Mouse (Mus musculus) liver, embryonic 11.5 days (tissue): ENCODE data around the gene Ptgds. TPM values are rescaled to one million over a fixed set of nuclear protein-coding genes. Genes with fewer than 3 reads are reported as not detected.

Source experiments
- ATAC-seq: fragments of 200-750 bp; cut with Nextera tagmentation; replicated peaks from 2 replicates; pipeline ENCODE4 v1.8.0; 2017; ENCODE audit warnings: moderate number of reproducible peaks, mild to moderate bottlenecking, moderate TSS enrichment, moderate library complexity; ENCODE audit not compliant: low FRiP score
- DNase-seq: peaks from one replicate; pipeline ENCODE4 v3.0.0-alpha.2; 2017; ENCODE audit warnings: low spot score
- H3K27ac ChIP-seq: fragments of 300-500 bp; sonication (generic); 2 replicates; pipeline ENCODE4 v1.5.1; 2014; ENCODE audit warnings: mild to moderate bottlenecking, low read depth, low read length, control low read depth
- H3K27me3 ChIP-seq: fragments of 300-500 bp; sonication (generic); replicated peaks from 2 replicates; pipeline ENCODE4 v1.6.1; 2014; ENCODE audit warnings: low read length, mixed read lengths; ENCODE audit not compliant: control insufficient read depth, insufficient read depth
- H3K36me3 ChIP-seq: fragments of 300-500 bp; sonication (generic); 2 replicates; pipeline ENCODE4 v1.6.1; 2014; ENCODE audit warnings: mild to moderate bottlenecking, low read length, moderate library complexity, mixed read lengths; ENCODE audit not compliant: control insufficient read depth, insufficient read depth
- H3K4me1 ChIP-seq: fragments of 300-500 bp; sonication (generic); replicated peaks from 2 replicates; pipeline ENCODE4 v1.6.1; 2014; ENCODE audit warnings: low read length, mixed read lengths; ENCODE audit not compliant: control insufficient read depth, insufficient read depth
- H3K4me2 ChIP-seq: fragments of 300-500 bp; sonication (generic); 2 replicates; pipeline ENCODE4 v1.6.1; 2014; ENCODE audit warnings: mild to moderate bottlenecking, control low read depth, moderate library complexity
- H3K4me3 ChIP-seq: fragments of 300-500 bp; sonication (generic); 2 replicates; pipeline ENCODE4 v1.5.1; 2014; ENCODE audit warnings: low read depth, low read length, control low read depth
- H3K9ac ChIP-seq: fragments of 300-500 bp; sonication (generic); 2 replicates; pipeline ENCODE4 v1.6.1; 2014; ENCODE audit warnings: low read depth, low read length, control low read depth
- H3K9me3 ChIP-seq: fragments of 300-500 bp; sonication (generic); 2 replicates; pipeline ENCODE4 v1.6.1; 2016; ENCODE audit warnings: low read length, inconsistent platforms, mixed read lengths; ENCODE audit not compliant: control insufficient read depth
- WGBS: fragments of 180-500 bp; shearing (Covaris S2); extraction: QIAGEN DNeasy Blood & Tissue Kit; methylation state at CpG from one replicate; pipeline ENCODE4 v1.1.7; 2014; 5-methylcytosine and 5-hydroxymethylcytosine counted together
- polyA plus RNA-seq: library from polyadenylated mRNA; unstranded; fragments of >200 nt; fragmentation: Nextera tagmentation; extraction: Ambion mirVana; gene quantifications from 2 replicates; pipeline ENCODE4 v1.2.1, GENCODE M21; 2014

Ptgds gene
- polyA plus RNA-seq: not detected in 2 replicates

DNA sequence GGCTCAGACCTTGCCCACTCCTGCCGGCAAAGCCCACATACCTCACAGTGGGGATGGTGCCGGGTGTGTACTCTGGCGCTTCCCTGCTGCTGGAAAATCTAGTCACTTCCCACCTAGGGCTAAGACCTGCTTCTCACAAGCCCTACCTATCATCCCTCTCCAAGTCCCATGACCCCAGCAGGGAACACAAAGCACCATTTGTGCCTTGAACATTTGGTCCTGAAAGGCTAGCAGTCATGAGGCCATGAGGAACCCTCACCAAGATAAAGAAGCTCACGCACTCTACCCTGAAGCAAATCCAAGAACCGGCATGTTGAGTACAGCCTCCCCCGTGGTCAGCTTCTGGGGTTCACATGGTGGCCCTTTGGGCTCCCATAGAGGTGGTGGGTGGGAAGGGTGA, at the start of gene Ptgds:
Ptgds (minus strand) TSS at position 78 of the 400 bp plus-strand sequence.
- Histone ChIP-seq H3K4me3 (no peak within 1 kb of the TSS), H3K9me3 (no peaks in the 10 kb centered on the region), H3K36me3 (no peaks in the 10 kb centered on the region), H3K27me3 (no peaks in the 10 kb centered on the region; the same call in 1 of the 2 replicates), H3K4me2 (no peak within 1 kb of the TSS), H3K27ac (no peak within 1 kb of the TSS), H3K4me1 (peaks cover 4% of the 10 kb centered on the region; the same call in 1 of the 2 replicates), H3K9ac (no peak within 1 kb of the TSS)
- 49% methylated on average over 6 of the region's 6 CpGs for WGBS
- DNase-seq (no peak), ATAC-seq (no peak)

- Histone ChIP-seq H3K27ac (no peak overlapping the region), H3K4me3 (no peak overlapping the region), H3K9ac (no peak overlapping the region), H3K9me3 (no peaks in the 10 kb centered on the region), H3K36me3 (no peaks in the 10 kb centered on the region; the same call in 1 of the 2 replicates), H3K4me2 (no peak overlapping the region), H3K4me1 (no peaks in the 10 kb centered on the region), H3K27me3 (no peaks in the 10 kb centered on the region)
- DNase-seq: no peak
- 77% methylated on average over 3 of the region's 3 CpGs for WGBS
- no peak for ATAC-seq
Measured at GRCm38 (mm10) chr2:25509912-25510311, 40.1 kb upstream of the Ptgds start.

GRCm38 (mm10) chr2:25506964-25507363, 37.1 kb upstream of the Ptgds start:
- no peaks in the 10 kb centered on the region for H3K27me3 ChIP-seq
- H3K36me3 ChIP-seq: peaks cover 7% of the 10 kb centered on the region
- H3K4me3 ChIP-seq: no peak overlapping the region
- H3K4me1 ChIP-seq: peaks cover 16% of the 10 kb centered on the region
- 44% methylated on average over 5 of the region's 5 CpGs for WGBS
- H3K4me2 ChIP-seq: no peak overlapping the region
- H3K27ac ChIP-seq: no peak overlapping the region
- DNase-seq (no peak), ATAC-seq (no peak)
- H3K9me3 ChIP-seq: no peaks in the 10 kb centered on the region
- no peak overlapping the region for H3K9ac ChIP-seq

DNA sequence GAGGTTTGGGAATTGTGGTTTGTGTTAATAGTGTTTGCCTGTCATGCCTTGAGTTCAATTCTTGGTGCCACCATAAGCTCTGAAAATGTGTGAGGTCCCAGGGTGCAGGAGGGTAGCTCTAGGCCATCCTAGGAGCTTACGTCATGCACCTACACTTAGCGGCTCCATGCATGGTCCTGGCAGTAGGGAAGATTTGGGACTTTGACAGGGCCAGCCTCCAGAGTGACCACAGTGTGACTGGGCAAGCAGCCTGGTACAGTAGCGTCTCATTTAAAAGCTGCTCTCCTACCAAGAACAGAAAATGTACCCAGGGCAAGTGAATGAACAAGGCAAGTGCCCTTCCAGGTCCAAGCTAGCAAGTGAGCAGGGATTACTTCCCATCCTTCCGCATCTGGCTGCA, 36.0 kb upstream of the Ptgds start:
- Histone ChIP-seq H3K36me3 (peaks cover 7% of the 10 kb centered on the region), H3K27ac (no peak overlapping the region), H3K4me1 (peaks cover 23% of the 10 kb centered on the region), H3K9me3 (no peaks in the 10 kb centered on the region), H3K27me3 (no peaks in the 10 kb centered on the region), H3K4me2 (no peak overlapping the region), H3K9ac (no peak overlapping the region), H3K4me3 (no peak overlapping the region)
- WGBS: 92% methylated on average over 4 of the region's 4 CpGs
- ATAC-seq (no peak), DNase-seq (no peak)

GRCm38 (mm10) chr2:25505000-25505399, 35.2 kb upstream of the Ptgds start:
- Histone ChIP-seq H3K27ac (no peak overlapping the region), H3K9me3 (no peaks in the 10 kb centered on the region), H3K9ac (no peak overlapping the region), H3K4me1 (peaks cover 25% of the 10 kb centered on the region), H3K36me3 (peaks cover 7% of the 10 kb centered on the region), H3K27me3 (no peaks in the 10 kb centered on the region), H3K4me3 (no peak overlapping the region), H3K4me2 (no peak overlapping the region)
- ATAC-seq (no peak), DNase-seq (no peak)
- 71% methylated on average over 1 of the region's 1 CpGs for WGBS

DNA sequence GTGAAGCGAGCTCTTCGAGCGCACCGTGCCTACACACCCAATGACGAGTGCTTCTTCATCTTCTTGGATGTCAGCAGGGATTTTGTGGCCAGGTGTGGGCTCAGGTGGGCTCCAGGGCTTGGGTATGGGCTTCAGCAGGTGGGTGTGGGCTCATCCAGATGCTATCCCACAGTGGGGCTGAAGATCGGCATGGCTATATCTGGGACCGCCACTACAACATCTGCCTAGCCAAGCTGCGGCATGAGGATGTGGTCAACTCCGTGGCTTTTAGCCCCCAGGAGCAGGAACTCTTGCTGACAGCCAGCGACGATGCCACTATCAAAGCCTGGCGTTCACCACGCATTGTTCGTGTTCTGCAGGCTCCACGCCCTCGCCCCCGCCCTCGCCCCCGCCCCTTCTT, 34.7 kb upstream of the Ptgds start:
- no peak for DNase-seq
- Histone ChIP-seq H3K4me1 (peaks cover 27% of the 10 kb centered on the region), H3K27ac (no peak overlapping the region), H3K27me3 (no peaks in the 10 kb centered on the region), H3K36me3 (peaks cover 7% of the 10 kb centered on the region), H3K9ac (no peak overlapping the region), H3K4me3 (no peak overlapping the region), H3K9me3 (no peaks in the 10 kb centered on the region), H3K4me2 (no peak overlapping the region)
- 70% methylated on average over 19 of the region's 19 CpGs for WGBS
- ATAC-seq: no peak

GRCm38 (mm10) chr2:25502726-25503125, 32.9 kb upstream of the Ptgds start:
- Histone ChIP-seq H3K9ac (0 out of 2 replicates have a peak overlapping the region, but pooled peaks have one; percentile 8), H3K27me3 (no peaks in the 10 kb centered on the region), H3K9me3 (no peaks in the 10 kb centered on the region), H3K4me3 (peak overlapping the region; percentile 91; the same call in 1 of the 2 replicates), H3K4me2 (peak overlapping the region; percentile 99), H3K4me1 (peaks cover 28% of the 10 kb centered on the region), H3K27ac (peak overlapping the region; percentile 86), H3K36me3 (peaks cover 7% of the 10 kb centered on the region)
- DNase-seq (no peak), ATAC-seq (peak; percentile 74)
- 61% methylated on average over 3 of the region's 3 CpGs for WGBS

DNA sequence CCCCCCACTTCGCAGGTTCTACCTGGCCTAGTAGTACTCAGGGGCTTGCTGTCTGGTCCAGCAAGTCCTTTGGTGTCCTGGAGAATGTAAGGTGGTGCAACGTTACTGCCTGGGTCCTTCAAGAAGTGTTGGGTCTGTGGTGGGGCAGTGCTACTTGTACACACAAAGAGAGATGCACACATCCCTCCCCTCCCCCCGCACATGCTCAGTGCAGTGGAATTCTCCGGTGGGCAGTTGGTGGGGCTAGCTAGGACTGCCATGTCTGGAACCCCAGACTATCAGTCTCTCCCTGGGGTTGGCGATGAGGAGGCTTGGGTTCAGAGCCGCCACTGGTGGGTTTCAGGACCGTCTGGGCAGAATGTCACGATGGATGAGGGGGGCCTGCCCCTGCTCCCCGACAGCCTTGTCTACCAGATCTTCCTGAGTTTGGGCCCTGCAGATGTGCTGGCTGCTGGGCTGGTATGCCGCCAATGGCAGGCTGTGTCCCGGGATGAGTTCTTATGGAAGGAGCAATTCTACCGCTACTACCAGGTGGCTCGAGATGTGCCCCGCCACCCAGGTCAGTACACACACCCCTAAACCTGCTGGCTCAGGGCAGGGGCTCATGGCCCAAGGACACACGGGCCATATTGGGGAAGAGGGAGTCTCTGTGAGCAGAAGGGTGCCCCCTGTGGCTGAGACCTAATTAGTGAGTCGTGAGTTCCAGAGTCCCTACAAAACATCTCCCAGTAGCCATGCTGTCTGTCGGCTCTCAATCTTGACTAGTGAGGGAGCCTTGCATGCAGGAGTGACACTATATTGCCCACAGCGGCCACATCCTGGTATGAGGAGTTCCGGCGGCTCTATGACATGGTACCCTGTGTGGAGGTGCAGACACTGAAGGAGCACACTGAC, 32.0 kb upstream of the Ptgds start, which contains the start of gene C8g:
C8g (minus strand) TSS at position 127 of the 894 bp plus-strand sequence.
- Histone ChIP-seq H3K4me3 (peak within 1 kb of the TSS; percentile 91), H3K27me3 (no peaks in the 10 kb centered on the region), H3K4me2 (peak within 1 kb of the TSS; percentile 99), H3K4me1 (peaks cover 31% of the 10 kb centered on the region), H3K27ac (peak within 1 kb of the TSS; percentile 86), H3K9me3 (no peaks in the 10 kb centered on the region), H3K9ac (peak within 1 kb of the TSS; percentile 97), H3K36me3 (peaks cover 7% of the 10 kb centered on the region)
- 78% methylated on average over 20 of the region's 20 CpGs for WGBS
- no peak for DNase-seq
- no peak for ATAC-seq
